Mouse (Mus musculus) thymus, postnatal 25 days (tissue): ENCODE results near the gene Cic.
A peak's percentile ranks its signal among the peaks of the same experiment; 100 is the strongest.

Experiments used
- DNase-seq: peaks from one replicate; pipeline ENCODE4 v3.0.0; 2022

The Cic gene

DNA sequence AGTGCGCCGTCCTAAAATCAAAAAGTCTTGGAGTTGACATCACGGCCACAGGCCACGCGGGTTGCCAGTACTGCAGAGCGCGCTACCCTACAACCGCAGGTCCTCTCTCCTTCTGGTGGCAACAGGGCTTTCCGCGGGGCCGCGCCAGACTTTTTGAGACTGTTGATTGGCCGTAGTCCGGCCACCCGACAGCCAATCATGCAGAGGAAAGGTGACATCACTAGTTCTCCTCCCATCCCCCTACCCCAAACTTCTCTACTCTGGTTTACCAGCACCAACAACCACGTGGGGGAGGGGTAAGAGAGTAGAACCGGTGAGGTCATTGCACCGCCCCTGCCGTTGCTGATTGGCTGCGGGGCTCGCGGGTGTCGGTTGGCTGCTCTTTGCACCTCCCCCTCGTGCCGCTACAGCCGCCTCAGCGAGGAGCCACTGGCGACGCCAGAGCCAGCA lies at the start of gene Cic:
Gene Cic (plus strand): TSS at position 404 of the 450 bp plus-strand sequence.
- DNase-seq = peak; percentile 99

DNA sequence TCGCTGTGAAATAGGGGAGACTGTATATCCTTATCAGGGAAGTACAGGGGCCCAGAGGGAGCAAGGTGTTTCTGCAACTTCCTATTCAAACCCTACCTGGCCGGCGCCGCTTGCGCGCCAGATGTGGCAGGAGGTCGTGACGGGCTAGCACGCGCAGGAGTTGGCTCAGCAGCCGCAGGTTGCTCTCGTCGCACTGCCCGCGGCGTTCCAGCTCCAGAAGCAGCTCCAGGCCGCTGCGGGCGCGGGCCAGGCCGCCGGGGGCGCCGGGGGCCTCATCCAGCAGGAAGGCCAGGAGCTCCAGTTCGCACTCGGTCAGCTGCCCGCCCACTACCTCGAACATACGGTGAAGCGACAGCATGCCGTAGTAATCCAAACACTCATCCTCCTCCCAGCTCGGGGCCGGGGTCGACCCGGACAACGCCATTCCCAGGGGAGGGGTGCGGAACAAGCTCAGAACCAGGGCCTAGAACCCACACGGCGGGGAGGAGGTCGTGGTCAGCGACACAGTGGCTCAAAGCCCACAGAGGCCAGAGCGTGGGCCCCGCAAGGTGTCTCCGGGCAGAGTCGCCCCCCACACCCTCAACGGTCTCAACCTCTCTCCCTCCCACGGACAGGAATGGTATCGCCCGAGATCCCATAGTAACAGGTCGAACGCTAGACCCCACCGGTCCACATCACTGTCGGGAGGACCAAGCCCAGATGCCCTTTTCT lies 48.6 kb upstream of the Cic start:
- DNase-seq = peak; percentile 77

GRCm38 (mm10) chr7:25219416-25219750 lies 48.1 kb upstream of the Cic start:
- no peak for DNase-seq

- DNase-seq = peak; percentile 97
Measured at GRCm38 (mm10) chr7:25219756-25220456, 47.6 kb upstream of the Cic start.

- no peak for DNase-seq
Measured at GRCm38 (mm10) chr7:25220457-25221101, 46.9 kb upstream of the Cic start, which contains the start of gene Dedd2. TSS of gene Dedd2 (minus strand) at chr7:25220615.

- DNase-seq = peak; percentile 99
Measured at GRCm38 (mm10) chr7:25221102-25221883, 46.2 kb upstream of the Cic start, which contains the start of gene Zfp526. TSS of gene Zfp526 (plus strand) at chr7:25221425.

- DNase-seq = no peak
Measured at GRCm38 (mm10) chr7:25222275-25222967, 45.1 kb upstream of the Cic start.

GRCm38 (mm10) chr7:25227523-25228300 lies 39.8 kb upstream of the Cic start:
- no peak for DNase-seq

GRCm38 (mm10) chr7:25230690-25231285 lies 36.7 kb upstream of the Cic start:
- DNase-seq = peak; percentile 51

DNA sequence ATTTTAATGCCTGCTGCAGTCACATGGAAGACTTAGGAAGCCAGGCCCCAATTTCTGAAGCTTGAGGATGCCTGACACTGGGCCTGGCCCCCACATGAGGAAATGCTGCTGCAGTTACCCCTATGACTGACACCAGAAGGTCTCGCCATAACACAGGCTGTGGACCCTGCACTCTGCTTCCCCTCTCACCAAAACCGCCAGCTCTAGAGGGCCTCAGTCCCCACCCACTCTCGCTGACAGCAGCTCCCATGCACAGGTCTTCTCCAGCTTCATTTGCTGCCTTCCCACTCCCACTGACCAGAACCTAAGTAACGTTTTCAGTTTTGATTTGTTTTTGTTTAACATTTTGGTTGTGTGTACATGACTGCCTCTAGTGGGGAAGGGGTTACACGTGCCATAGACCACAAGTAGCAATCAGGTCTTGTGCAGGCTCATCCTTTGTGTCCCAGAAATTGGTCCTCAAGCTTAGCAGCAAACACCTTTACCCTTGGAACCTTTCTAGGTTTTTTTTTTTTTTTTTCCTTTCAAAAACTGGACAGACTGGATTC lies 35.3 kb upstream of the Cic start:
- peak; percentile 42 for DNase-seq

- DNase-seq = peak; percentile 82
Measured at GRCm38 (mm10) chr7:25233061-25233460, 34.4 kb upstream of the Cic start.

DNA sequence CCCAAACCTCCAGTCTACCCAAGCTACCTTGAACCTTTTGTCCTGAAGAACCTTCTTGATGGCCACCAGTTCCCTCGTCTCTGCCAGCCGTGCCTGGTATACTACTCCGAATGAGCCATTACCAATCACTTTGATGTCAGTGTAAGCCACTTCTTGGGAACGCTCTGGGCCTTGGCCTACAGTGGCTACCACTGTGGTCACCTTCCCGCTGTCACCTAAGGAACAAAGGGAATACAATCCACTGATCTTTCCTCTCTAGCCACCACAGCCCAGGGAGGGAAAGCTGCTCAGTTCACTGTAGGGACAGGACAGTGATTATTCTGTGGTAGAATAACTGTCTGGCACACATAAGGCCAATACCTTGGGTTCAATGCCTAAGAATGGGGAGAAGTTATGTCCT lies 32.0 kb upstream of the Cic start:
- no peak for DNase-seq

DNA sequence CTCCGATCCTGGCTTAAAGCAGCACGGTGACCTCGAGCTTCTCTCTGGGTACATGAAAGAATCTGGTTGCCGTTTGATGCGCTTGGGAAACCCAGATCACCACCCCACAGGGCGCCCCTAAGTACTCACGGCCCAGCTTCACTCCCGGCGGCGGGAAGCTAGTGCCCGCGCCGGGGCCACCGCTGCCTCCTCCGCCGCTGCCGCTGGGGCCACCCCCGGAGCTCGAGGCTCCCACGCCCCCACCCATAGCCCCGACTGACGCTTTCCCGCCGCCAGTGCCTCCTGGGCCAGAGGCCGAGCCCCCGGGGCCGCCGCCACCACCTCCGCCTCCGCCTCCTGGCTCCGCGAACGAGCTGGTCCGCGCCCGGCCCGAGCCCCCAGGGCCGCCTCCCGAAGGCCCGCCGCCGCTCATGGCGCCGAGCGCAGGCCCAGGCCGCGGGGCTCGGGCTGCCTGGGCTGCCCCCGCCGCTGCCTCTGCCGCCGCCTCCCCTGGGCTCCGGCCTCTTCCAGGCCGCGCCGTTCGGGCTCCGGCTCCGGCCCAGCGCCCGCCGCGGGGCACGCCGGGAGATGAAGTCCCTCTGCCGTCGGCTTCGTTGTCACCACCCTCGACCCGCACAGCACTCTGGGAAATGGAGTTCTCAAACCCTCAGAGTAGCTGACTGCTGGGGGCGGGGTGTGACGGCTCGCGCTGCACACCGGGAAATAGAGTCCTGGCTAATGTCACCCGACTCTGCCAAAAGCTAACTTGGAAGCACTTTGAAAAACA lies 30.1 kb upstream of the Cic start, which contains the start of gene Gsk3a:
Gene Gsk3a (minus strand): TSS at position 603 of the 766 bp plus-strand sequence.
- DNase-seq = peak; percentile 98

GRCm38 (mm10) chr7:25238015-25238706 lies 29.3 kb upstream of the Cic start:
- DNase-seq = peak; percentile 93

DNA sequence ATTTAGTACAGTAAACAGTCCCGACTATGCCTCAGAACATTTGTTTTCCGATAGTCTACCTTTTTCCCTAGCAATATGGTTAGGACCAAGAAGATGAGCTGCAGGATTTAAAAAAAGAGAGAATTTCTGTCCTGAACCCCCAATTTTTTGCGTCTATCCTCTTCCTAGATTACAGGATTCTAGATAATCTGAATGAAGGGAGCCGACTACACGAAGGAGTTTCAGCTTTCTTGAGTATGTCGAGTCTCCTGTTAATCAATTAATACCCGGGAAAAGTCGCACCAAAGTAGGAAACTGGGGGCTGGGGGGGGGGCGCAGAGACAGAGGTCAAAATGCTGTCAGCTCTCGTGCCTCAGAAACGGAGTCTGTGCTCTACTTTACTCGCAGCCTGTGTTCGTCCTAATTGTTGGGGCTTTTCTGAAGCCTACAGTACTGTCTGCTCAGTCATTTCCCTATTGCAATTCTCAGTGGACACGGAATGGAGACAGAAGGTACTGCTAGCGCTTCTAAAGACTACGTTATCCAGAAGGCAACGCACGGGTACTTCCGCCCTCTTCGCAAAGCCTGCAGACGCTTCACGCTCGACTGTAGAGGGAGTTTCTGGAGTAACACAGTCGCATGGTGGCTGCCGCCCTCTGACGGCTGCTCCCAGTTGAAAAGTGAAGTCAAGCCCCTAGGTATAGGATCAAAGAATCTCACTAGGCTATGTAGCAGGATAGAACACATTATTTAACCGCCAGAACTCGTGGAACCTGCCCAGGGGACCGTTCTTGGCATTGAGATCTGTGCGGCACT lies 28.5 kb upstream of the Cic start:
- peak; percentile 86 for DNase-seq

- no peak for DNase-seq
Measured at GRCm38 (mm10) chr7:25240631-25241030, 26.9 kb upstream of the Cic start.

- no peak for DNase-seq
Measured at GRCm38 (mm10) chr7:25241062-25241461, 26.4 kb upstream of the Cic start.

- no peak for DNase-seq
Measured at GRCm38 (mm10) chr7:25243361-25243760, 24.1 kb upstream of the Cic start.
